15 mouse cellular contexts compared by ENCODE assay signal in genomic region chr10:28396520-28396915, GRCm38 (mm10).
DNase-seq lines count a peak whose midpoint lies in the region; ATAC-seq and TF ChIP-seq lines count a peak whose summit lies in the region.
"Had no signal": no experiment of that assay in that cellular context is flagged by ENCODE, and none has a peak within 500 bp of the region (broad histone marks: within the 10 kb centered on the region; RNA-seq: fewer than 3 reads in every experiment).

No protein-coding gene starts in this region.

- H3K27ac ChIP-seq in forebrain, embryonic 13.5 days = no peak overlapping the region
- H3K27ac ChIP-seq in forebrain, embryonic 11.5 days (ENCODE audit: low read depth, low read length) = no peak overlapping the region
- peak overlapping the region; percentile 3; the same call in 1 of the 2 replicates for H3K27ac ChIP-seq in left cerebral cortex, adult 2 months
- H3K27ac ChIP-seq: limb, embryonic 15.5 days; neural tube, embryonic 15.5 days had no signal

- 57% methylated on average over 1 of the region's 1 CpGs for WGBS in forebrain, embryonic 13.5 days
- WGBS in forebrain, embryonic 11.5 days = 83% methylated on average over 1 of the region's 1 CpGs

- no peak overlapping the region for H3K4me2 ChIP-seq in forebrain, embryonic 13.5 days
- H3K4me2 ChIP-seq in forebrain, embryonic 11.5 days (ENCODE audit: low read depth, low read length, severe bottlenecking) = no peak overlapping the region
- H3K4me2 ChIP-seq: limb, embryonic 15.5 days; neural tube, embryonic 15.5 days had no signal

- H3K4me1 ChIP-seq in forebrain, embryonic 13.5 days = no peaks in the 10 kb centered on the region
- H3K4me1 ChIP-seq in forebrain, embryonic 11.5 days (replicated peaks; ENCODE audit: control insufficient read depth, insufficient read depth, low read length) = no peaks in the 10 kb centered on the region
- H3K4me1 ChIP-seq: limb, embryonic 15.5 days; neural tube, embryonic 15.5 days had no signal

- intact Hi-C loops in left cerebral cortex, adult 2 months (cut with DNase I) = no loop called here
- intact Hi-C loops in left cerebral cortex, postnatal 10 days (cut with DNase I) = no loop called here

- peak; percentile 50; the same call in 1 of the 2 replicates for ATAC-seq in forebrain, embryonic 13.5 days
- no peak for ATAC-seq in forebrain, embryonic 11.5 days (replicated peaks; ENCODE audit: low FRiP score)

- no peaks in the 10 kb centered on the region for H3K36me3 ChIP-seq in forebrain, embryonic 13.5 days (ENCODE audit: poor library complexity, severe bottlenecking)
- H3K36me3 ChIP-seq in forebrain, embryonic 11.5 days (ENCODE audit: control insufficient read depth, insufficient read depth, low read length) = no peaks in the 10 kb centered on the region
- H3K36me3 ChIP-seq: G1E; limb, embryonic 15.5 days; neural tube, embryonic 15.5 days had no signal

- no peak overlapping the region for H3K9ac ChIP-seq in forebrain, embryonic 13.5 days
- no peak overlapping the region for H3K9ac ChIP-seq in forebrain, embryonic 11.5 days (ENCODE audit: low read length)
- H3K9ac ChIP-seq: limb, embryonic 15.5 days; neural tube, embryonic 15.5 days had no signal

- no peak for TF ChIP-seq CTCF in left cerebral cortex, adult 2 months (IDR thresholded peaks at IDR 0.05)

- H3K27me3 ChIP-seq in forebrain, embryonic 13.5 days = no peaks in the 10 kb centered on the region
- no peaks in the 10 kb centered on the region for H3K27me3 ChIP-seq in forebrain, embryonic 11.5 days (ENCODE audit: control insufficient read depth, insufficient read depth, low read length)
- H3K27me3 ChIP-seq: limb, embryonic 15.5 days; neural tube, embryonic 15.5 days had no signal

- H3K4me3 ChIP-seq in forebrain, embryonic 13.5 days = no peak overlapping the region
- H3K4me3 ChIP-seq in forebrain, embryonic 11.5 days (ENCODE audit: low read depth, low read length) = no peak overlapping the region
- H3K4me3 ChIP-seq in left cerebral cortex, adult 2 months = no peak overlapping the region
- H3K4me3 ChIP-seq: limb, embryonic 15.5 days; neural tube, embryonic 15.5 days had no signal

- H3K9me3 ChIP-seq in forebrain, embryonic 13.5 days (replicated peaks) = no peaks in the 10 kb centered on the region
- H3K9me3 ChIP-seq in forebrain, embryonic 11.5 days (ENCODE audit: control insufficient read depth, low read length) = no peaks in the 10 kb centered on the region
- H3K9me3 ChIP-seq: G1E; limb, embryonic 15.5 days; neural tube, embryonic 15.5 days had no signal

- no peak for DNase-seq in forebrain, embryonic 11.5 days (ENCODE audit: low spot score)
- DNase-seq in left cerebral cortex, adult 2 months (ENCODE audit: extremely low spot score in 1 of 2, low spot score in 2 of 2) = no peak
- no peak for DNase-seq in left cerebral cortex, postnatal 10 days (ENCODE audit: extremely low spot score in 1 of 2, low spot score in 2 of 2)
- peak; percentile 54 for DNase-seq in kidney, adult 9 months
- DNase-seq in lung, postnatal 36 days = peak; percentile 45
- DNase-seq in B cell, adult 2 months = no peak
- no peak for DNase-seq in layer of hippocampus, postnatal 36 days
- DNase-seq: adrenal gland, postnatal 36 days; cerebellum, adult 2 months; embryo, embryonic 11 days; thymus, postnatal 4 days had no signal

Comparison
In these comparisons a context has a peak if more than half of its experiments do, and no peak if none do; other contexts are left out.
1. DNase-seq: peak in kidney, adult 9 months (single experiment) and lung, postnatal 36 days (single experiment); none in forebrain, embryonic 11.5 days (single experiment), left cerebral cortex, adult 2 months (0 of 2), left cerebral cortex, postnatal 10 days (0 of 2), B cell, adult 2 months (0 of 2) and layer of hippocampus, postnatal 36 days (0 of 2).